Mouse (Mus musculus) ES-Bruce4 (cell line): ENCODE results near the gene Usp29. TPM values are rescaled to one million over a fixed set of nuclear protein-coding genes. Genes with fewer than 3 reads are reported as not detected.
A peak's percentile ranks its signal among the peaks of the same experiment; 100 is the strongest.

Source experiments
- H3K27ac ChIP-seq: 2 replicates; pipeline ENCODE4 v1.5.1; 2012; ENCODE audit warnings: low read length, inconsistent platforms; ENCODE audit not compliant: insufficient read depth
- H3K27me3 ChIP-seq: 2 replicates; pipeline ENCODE4 v1.6.1; 2012; ENCODE audit warnings: mild to moderate bottlenecking, low read length, inconsistent platforms; ENCODE audit not compliant: control insufficient read depth, poor library complexity, insufficient read depth, severe bottlenecking
- H3K36me3 ChIP-seq: 2 replicates; pipeline ENCODE4 v1.6.1; 2012; ENCODE audit warnings: inconsistent platforms, mild to moderate bottlenecking, low read length, moderate library complexity; ENCODE audit not compliant: control insufficient read depth, poor library complexity, insufficient read depth, severe bottlenecking
- H3K4me1 ChIP-seq: one replicate; pipeline ENCODE4 v1.8.1; 2011; ENCODE audit warnings: low read length; ENCODE audit not compliant: control insufficient read depth, insufficient read depth
- H3K4me3 ChIP-seq: 2 replicates; pipeline ENCODE4 v1.5.1; 2011; ENCODE audit warnings: low read depth, mild to moderate bottlenecking, low read length
- H3K9ac ChIP-seq: 2 replicates; pipeline ENCODE4 v1.6.1; 2012; ENCODE audit warnings: low read depth, mild to moderate bottlenecking, inconsistent platforms; ENCODE audit not compliant: poor library complexity, severe bottlenecking
- H3K9me3 ChIP-seq: replicated peaks from 2 replicates; pipeline ENCODE4 v1.6.1; 2012; ENCODE audit warnings: mild to moderate bottlenecking, low read length, inconsistent platforms; ENCODE audit not compliant: control insufficient read depth, poor library complexity, insufficient read depth, severe bottlenecking
- CTCF ChIP-seq: IDR thresholded peaks from one replicate; pipeline ENCODE4 v1.8.1; 2011; ENCODE audit warnings: low read depth, low read length
- EP300 ChIP-seq: IDR thresholded peaks from 2 replicates; pipeline ENCODE4 v1.6.1; 2011; ENCODE audit warnings: low read depth, low read length; ENCODE audit not compliant: insufficient read depth
- POLR2A ChIP-seq: IDR thresholded peaks from one replicate; pipeline ENCODE4 v1.8.1; 2011; ENCODE audit warnings: low read length; ENCODE audit not compliant: insufficient read depth
- polyA plus RNA-seq: library from polyadenylated mRNA; stranded (reverse); fragments of >200 nt; gene quantifications from 2 replicates; pipeline ENCODE4 v1.2.4, GENCODE M21; 2011; ENCODE audit warnings: low read depth; ENCODE audit not compliant: missing spikeins, insufficient read depth, insufficient read length

The Usp29 gene
- polyA plus RNA-seq, 1 experiment, result 12.8 TPM

DNA sequence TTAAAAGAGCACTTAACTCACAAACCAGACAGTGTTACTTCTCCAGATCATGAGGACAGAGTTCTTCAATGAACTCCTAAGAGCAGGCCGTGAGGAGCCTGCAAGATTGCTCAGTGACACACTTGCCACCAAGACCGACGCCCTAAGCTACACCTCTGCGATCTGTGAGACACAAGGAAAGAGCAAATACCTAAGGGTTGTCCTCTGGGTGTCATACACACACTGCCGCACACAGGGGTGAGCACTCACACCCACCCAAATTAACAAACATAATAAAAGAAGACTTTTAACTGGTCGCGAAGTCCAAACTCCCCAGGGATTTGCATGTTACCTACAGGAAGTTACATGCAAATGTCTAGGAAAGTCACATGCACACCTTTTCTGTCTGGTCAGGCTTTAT lies 170.3 kb downstream of the Usp29 start:
- Histone ChIP-seq H3K27me3 (no peaks in the 10 kb centered on the region), H3K27ac (no peak overlapping the region), H3K36me3 (no peaks in the 10 kb centered on the region), H3K9me3 (no peaks in the 10 kb centered on the region), H3K9ac (no peak overlapping the region), H3K4me3 (no peak overlapping the region), H3K4me1 (peaks cover 4% of the 10 kb centered on the region)
- TF ChIP-seq POLR2A (no peak), CTCF (no peak), EP300 (no peak)

GRCm38 (mm10) chr7:6903489-6903888 lies 173.1 kb downstream of the Usp29 start:
- TF ChIP-seq EP300 (no peak), CTCF (no peak), POLR2A (no peak)
- Histone ChIP-seq H3K36me3 (no peaks in the 10 kb centered on the region), H3K9me3 (no peaks in the 10 kb centered on the region), H3K9ac (no peak overlapping the region), H3K4me1 (peaks cover 4% of the 10 kb centered on the region), H3K4me3 (no peak overlapping the region), H3K27me3 (no peaks in the 10 kb centered on the region), H3K27ac (no peak overlapping the region)

- H3K9ac ChIP-seq, result no peak overlapping the region
- H3K27me3 ChIP-seq, result no peaks in the 10 kb centered on the region
- no peak for TF ChIP-seq CTCF
- TF ChIP-seq EP300, result no peak
- no peak for TF ChIP-seq POLR2A
- no peak overlapping the region for H3K27ac ChIP-seq
- no peaks in the 10 kb centered on the region for H3K9me3 ChIP-seq
- no peaks in the 10 kb centered on the region for H3K36me3 ChIP-seq
- no peak overlapping the region for H3K4me3 ChIP-seq
- no peaks in the 10 kb centered on the region for H3K4me1 ChIP-seq
These were observed 180.1 kb downstream of the Usp29 start for GRCm38 (mm10) chr7:6910527-6910926.

- Histone ChIP-seq H3K36me3 (no peaks in the 10 kb centered on the region), H3K4me1 (no peaks in the 10 kb centered on the region), H3K9ac (no peak overlapping the region), H3K4me3 (no peak overlapping the region), H3K27ac (no peak overlapping the region), H3K27me3 (no peaks in the 10 kb centered on the region), H3K9me3 (no peaks in the 10 kb centered on the region)
- TF ChIP-seq EP300 (no peak), CTCF (no peak), POLR2A (no peak)
These were observed 181.4 kb downstream of the Usp29 start for GRCm38 (mm10) chr7:6911731-6912130.

DNA sequence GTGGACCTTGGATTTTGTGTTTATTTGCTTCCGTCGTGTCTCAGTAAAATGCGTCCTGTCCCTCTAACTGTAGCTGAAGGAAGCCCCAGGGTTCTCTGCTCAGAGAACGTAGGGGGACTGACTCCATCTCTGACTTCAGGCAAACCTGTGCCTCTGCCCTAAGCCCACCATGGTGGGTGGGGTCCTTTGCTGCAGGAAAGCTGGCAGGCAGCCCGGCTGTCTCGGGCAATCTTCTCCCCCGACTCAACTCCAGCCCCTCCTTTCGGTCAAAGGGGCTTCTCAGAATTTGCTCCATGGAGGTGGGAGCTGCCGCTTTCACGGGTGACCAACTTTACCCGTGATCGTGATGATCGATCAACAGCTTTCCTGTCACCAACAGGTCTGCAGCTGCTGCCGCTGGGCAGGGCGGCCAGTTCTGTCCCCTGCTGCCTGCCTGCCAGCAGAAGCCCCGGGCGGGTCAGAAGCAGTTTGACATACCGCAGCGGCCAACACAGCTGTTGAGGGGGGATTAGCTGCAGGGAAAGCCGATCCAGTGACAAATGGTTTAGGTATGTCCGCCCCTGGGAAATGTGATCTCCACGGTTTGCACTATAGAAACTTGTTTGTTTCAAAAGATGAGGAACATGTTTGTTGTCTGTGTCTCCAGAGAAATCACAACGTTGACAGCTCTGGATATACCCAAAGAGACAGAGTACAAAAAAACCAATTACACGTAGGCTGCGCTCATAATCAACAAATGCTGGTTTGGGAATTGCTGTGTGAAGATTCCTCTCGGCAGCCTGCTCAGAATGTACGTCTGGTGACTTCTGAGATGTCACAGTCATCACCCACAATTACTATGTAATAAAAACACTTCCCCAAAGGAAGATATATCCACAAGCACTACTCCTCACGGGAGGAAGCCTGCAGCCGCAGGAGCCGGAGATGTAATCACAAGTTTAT lies 183.3 kb downstream of the Usp29 start:
- no peak overlapping the region for H3K27ac ChIP-seq
- H3K9ac ChIP-seq, result no peak overlapping the region

DNA sequence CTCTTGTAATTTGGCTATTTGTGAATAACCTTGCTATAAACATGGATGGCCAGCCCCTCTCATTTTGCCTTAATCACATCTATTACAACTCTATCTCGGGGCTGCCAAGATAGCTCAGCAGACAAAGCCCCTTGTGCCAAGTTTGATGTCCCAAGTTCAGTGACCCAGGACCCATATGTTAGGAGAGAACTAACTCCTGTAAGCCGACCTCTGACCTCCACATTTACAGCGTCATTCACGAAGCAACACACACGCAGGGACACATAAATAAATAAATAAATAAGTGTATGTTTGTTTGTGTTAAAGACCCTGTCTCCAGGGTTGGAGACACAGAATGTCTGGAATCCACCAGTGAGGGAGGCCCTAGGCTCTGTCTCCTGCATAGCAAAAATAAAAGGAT lies 186.7 kb downstream of the Usp29 start:
- H3K27ac ChIP-seq, result no peak overlapping the region
- H3K4me1 ChIP-seq, result peaks cover 2% of the 10 kb centered on the region
- H3K27me3 ChIP-seq, result no peaks in the 10 kb centered on the region
- no peaks in the 10 kb centered on the region for H3K9me3 ChIP-seq
- no peak overlapping the region for H3K4me3 ChIP-seq
- H3K9ac ChIP-seq, result no peak overlapping the region
- TF ChIP-seq EP300 (no peak), CTCF (no peak), POLR2A (no peak)
- H3K36me3 ChIP-seq, result no peaks in the 10 kb centered on the region

More for the DNA sequence above, 183.3 kb downstream of the Usp29 start:
- no peaks in the 10 kb centered on the region for H3K27me3 ChIP-seq
- TF ChIP-seq POLR2A (no peak), CTCF (no peak), EP300 (no peak)
- 0 out of 2 replicates have a peak overlapping the region, but pooled peaks have one; percentile 8 for H3K4me3 ChIP-seq
- H3K9me3 ChIP-seq, result no peaks in the 10 kb centered on the region
- peaks cover 2% of the 10 kb centered on the region for H3K4me1 ChIP-seq
- no peaks in the 10 kb centered on the region for H3K36me3 ChIP-seq
